Mouse (Mus musculus) c-Kit-positive CD71-positive TER-119-positive erythroid progenitor cells, embryonic 14.5 days (primary cell): ENCODE data around the gene Smim14.
"Not testable (repeated sequence)": the region's sequence is repeated elsewhere in the genome, so short reads cannot be mapped to it uniquely, and the experiment has no call there.

Source experiments
- DNase-seq: peaks from one replicate; pipeline ENCODE4 v3.0.0-alpha.2; 2013; ENCODE audit warnings: low spot score

The Smim14 gene

GRCm38 (mm10) chr5:65536751-65537419 is at the start of gene Smim14, which contains the start of gene Ube2k:
Gene Smim14 (minus strand): TSS chr5:65537184.
Gene Ube2k (plus strand): TSS chr5:65537233.
- DNase-seq = peak; percentile 89

DNA sequence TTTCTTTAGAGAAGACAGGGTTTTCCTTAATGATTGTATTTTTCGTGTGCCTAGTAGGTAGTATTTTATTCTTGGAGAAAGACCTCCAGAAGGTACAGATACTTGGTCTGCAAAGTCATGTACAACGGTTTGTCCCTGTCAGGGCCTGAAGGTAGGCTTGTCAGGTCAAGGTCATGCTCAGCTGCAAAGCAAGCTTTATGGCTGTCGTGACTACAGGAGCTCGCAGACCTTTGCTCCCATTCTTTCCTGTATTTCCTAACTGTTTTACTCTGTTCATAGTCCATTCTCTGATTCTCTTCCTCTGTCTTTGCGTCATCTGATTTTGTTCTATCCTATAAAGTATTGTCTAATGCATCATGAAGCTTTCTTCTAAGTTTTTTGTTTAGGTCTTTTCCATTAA is 49.3 kb upstream of the Smim14 start:
- DNase-seq = no peak

DNA sequence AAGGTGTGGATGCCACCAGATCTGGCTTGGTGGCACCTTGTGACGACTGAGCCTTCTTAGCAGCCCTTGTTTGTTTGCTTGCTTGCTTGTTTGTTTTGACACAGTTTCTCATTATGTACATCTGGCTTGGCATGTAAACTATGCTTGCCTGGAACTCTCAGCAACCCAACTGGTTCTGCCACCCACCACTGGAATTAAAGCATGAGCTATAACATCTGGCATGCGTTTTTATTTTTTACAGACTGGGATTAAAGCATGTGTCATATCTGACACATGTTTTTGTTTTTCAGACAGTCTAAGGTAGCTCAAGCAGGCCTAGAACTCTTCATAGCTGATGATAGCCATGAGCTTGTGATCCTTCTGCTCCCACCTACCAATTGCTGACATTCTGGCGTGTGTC is 41.6 kb upstream of the Smim14 start:
- no peak for DNase-seq

- DNase-seq = no peak
Observed at GRCm38 (mm10) chr5:65575896-65576295, 38.9 kb upstream of the Smim14 start.

- no peak for DNase-seq
Observed at GRCm38 (mm10) chr5:65574876-65575275, 37.9 kb upstream of the Smim14 start.

DNA sequence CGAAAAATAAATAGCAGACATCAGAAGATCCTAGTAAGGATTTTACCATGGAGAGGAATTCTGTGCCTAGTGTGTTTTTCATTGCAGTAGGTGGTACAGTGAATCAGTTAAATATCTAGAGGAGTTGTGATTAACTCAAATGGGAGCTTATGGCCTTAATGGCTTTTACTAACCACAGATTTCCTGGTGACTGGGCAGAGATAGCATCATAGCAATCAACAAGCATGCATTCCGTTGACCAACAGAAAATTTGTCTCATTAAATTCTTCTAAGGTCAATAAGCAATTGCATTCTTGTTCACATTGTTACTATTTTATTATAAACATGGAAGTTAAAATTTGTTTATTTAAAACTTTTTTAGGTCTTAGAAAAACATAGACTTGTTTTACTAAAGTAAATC is 28.5 kb upstream of the Smim14 start:
- no peak for DNase-seq

GRCm38 (mm10) chr5:65561125-65561893 is 24.3 kb upstream of the Smim14 start:
- DNase-seq = no peak

DNA sequence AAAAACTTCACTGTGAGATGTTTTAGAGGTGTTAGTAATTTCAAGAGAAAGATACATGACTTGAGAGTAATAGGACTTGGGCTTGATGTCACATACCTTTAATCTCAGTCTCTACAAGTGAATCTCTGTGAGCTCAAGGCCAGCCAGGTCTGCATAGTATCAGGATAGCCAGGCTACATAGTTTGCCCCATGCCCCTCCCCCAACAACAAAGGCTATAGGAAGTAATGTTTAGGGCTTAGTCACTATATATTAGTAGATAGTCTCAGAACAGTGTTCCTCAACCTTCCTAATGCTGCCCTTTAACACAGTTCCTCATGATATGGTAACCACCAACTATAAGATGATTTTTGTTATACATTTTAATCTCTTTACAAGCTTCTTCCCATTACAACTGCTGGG is 20.1 kb upstream of the Smim14 start:
- DNase-seq = no peak

DNA sequence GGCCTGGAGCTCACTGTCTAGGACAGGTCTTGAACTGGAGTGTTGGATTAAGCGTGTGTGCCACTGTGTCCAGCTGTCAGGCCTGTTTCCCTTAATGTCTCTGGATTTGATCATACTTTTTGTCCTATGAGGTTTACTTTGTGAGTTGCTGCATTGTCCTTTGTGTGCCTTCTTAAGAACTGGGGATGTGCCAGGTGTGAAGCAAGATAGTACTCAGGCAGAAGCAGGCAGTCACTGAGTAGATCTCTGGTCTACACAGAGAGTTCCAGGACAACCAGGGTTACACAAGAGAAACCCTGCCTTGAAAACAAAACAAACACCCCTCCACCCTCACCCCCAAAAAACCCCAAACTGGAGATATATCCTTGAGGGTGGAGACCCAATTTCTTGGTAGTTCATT is 12.7 kb upstream of the Smim14 start:
- DNase-seq = no peak

DNA sequence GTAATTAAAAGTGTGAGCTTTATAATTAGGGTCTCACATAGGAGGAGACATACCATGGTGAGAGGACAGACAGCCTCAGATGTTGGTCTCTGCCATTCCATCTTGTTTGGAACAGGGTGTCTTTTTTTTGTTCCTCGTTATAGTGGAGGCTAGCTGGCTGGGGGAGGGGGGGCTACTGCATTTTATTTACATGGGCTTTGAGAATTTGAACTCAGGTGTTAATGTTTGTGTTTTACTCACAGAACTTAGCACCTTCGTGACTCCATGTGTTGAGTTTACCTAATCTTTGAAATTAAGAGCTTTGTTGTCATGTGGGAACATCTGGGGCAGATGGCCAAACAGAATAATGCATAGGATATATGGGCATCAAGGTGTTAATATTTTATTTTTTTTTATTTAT is 7.6 kb upstream of the Smim14 start:
- DNase-seq = no peak

GRCm38 (mm10) chr5:65543491-65543890 is 6.5 kb upstream of the Smim14 start:
- no peak for DNase-seq

DNA sequence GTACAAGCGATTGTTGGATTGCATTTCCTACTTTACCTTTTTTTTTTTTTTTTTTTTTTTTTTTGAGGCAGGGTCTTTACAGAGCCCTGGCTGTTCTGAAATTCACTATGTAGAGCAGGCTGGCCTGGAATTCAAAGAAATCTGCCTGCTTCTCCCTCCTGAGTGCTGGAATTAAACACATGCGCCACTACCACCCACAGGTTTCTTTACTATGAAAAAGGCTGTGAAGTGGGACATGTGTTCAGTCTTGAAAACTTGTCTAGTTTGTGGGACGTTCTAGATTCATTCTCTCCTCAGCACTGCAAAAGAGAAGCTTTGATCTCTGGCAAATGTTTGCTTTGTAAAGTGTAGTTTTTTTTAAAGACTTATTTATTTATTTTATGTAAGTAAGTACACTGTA is 4.9 kb upstream of the Smim14 start:
- no peak for DNase-seq

- no peak for DNase-seq
Observed at GRCm38 (mm10) chr5:65539786-65540185, 2.8 kb upstream of the Smim14 start.

DNA sequence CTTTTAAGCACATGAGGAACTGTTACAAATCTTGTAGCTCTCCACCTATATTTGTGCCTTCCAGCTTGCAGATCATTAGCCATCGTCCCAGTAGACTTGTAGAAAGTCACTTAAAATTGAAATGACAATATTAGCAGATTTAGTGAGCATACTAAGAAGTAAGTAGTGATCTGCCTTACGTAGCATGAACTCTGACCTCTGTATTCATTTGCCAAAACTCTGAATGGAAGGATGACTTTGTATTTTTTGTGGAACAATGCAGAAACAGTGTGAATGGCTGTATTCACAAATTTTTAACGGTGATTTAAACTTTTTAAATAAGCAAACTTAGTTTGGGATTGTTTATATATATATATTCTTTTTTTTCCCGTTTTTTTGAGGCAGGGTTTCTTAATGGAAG is 1.8 kb upstream of the Smim14 start:
- peak; percentile 40 for DNase-seq

GRCm38 (mm10) chr5:65538121-65538520 is 1.1 kb upstream of the Smim14 start:
- peak; percentile 37 for DNase-seq

DNA sequence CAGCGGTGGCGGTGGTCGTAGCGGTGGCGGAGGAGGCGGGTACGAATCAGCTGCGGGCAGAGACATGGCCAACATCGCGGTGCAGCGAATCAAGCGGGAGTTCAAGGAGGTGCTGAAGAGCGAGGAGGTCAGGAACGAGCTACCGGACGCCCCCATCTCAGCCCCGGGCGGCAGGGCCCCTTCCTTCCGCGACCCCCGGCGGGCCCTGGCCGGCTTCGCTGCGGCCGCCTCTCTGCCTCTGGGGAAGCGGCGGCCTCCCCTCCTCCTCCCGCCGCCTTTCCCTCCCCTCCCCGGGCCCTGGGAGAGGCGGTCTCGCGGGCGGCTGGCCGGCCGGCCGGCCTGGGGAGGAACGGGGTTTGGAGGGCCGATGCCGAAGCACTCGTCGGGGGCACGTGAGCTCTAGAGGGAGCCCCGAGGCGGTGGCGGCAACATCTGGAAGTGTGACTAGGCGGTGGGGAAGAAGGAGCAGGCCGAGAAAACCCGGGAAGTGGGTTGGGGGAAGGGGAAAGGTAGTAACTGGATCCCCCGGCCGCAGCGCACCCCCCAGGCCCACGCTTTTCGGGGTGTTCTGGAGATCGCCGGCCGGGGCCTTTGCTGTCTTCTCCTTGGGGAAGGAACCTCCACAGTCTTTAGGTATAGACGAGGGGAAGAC is 562 bp upstream of the Smim14 start:
- peak; percentile 54 for DNase-seq

DNA sequence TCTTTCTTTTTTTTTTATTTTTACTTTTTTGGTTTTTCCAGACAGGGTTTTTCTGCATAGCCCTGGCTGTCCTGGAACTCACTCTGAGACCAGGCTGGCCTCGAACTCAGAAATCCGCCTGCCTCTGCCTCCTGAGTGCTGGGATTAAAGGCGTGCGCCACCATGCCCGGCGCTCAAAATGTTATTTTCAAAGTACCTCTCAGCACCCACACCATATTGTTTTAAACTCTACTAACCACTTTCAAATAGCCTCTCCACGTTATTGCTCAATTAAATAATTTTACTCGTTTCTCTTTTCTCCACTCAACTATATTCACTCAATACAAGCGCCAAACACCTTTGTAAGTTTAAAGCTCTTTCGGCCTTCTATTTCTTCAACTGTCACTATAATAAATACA is 917 bp downstream of the Smim14 start:
- DNase-seq = not testable (repeated sequence)

GRCm38 (mm10) chr5:65535457-65536067 is 1.4 kb downstream of the Smim14 start:
- DNase-seq = peak; percentile 79

- DNase-seq = no peak
Observed at GRCm38 (mm10) chr5:65534496-65534895, 2.5 kb downstream of the Smim14 start.

GRCm38 (mm10) chr5:65531283-65531682 is 5.7 kb downstream of the Smim14 start:
- no peak for DNase-seq

- DNase-seq = no peak
Observed at GRCm38 (mm10) chr5:65525674-65526443, 11.1 kb downstream of the Smim14 start.

GRCm38 (mm10) chr5:65524831-65525230 is 12.2 kb downstream of the Smim14 start:
- DNase-seq = no peak
